Comparison of ENCODE assay signal across 25 mouse cellular contexts in the genomic region with DNA sequence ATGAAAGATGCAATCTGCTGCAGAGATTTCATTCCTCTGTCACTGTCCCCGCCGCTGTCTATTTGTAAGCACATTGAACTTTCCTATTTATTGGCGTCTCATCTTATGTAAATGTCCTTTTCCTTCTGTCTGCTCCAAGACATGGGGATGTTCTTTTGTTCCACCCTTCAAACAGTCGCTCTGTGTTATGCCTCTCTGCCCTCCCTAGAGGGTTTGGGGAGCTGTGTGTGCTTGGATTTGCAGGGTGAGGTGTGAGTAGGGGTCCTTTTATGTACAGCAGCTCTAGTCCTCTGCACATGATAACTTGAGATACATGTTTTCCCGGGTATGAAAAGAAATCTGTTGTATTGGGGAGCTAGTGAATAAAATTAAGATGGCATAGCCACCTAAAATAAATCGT.
A peak's percentile ranks its signal among the peaks of the same experiment; 100 is the strongest.
DNase-seq lines count a peak whose midpoint lies in the region; ATAC-seq lines count a peak whose summit lies in the region.
"Had no signal": no experiment of that assay in that cellular context is flagged by ENCODE, and none has a peak within 500 bp of the region (broad histone marks: within the 10 kb centered on the region; RNA-seq: fewer than 3 reads in every experiment).

No protein-coding gene starts in this region.

- H3K36me3 ChIP-seq in forebrain, embryonic 13.5 days (ENCODE audit: poor library complexity, severe bottlenecking) = no peaks in the 10 kb centered on the region
- H3K36me3 ChIP-seq in forebrain, embryonic 11.5 days (ENCODE audit: control insufficient read depth, insufficient read depth, low read length) = no peaks in the 10 kb centered on the region
- H3K36me3 ChIP-seq in midbrain, embryonic 11.5 days (ENCODE audit: control insufficient read depth, insufficient read depth, low read length) = no peaks in the 10 kb centered on the region
- H3K36me3 ChIP-seq in midbrain, embryonic 16.5 days (ENCODE audit: control insufficient read depth, insufficient read depth, low read length) = no peaks in the 10 kb centered on the region
- no peaks in the 10 kb centered on the region for H3K36me3 ChIP-seq in midbrain, embryonic 12.5 days
- H3K36me3 ChIP-seq: embryonic facial prominence, embryonic 10.5 days; heart, embryonic 13.5 days; limb, embryonic 15.5 days; liver, embryonic 15.5 days; lung, embryonic 15.5 days; neural tube, embryonic 13.5 days; stomach, embryonic 15.5 days had no signal

- no peak for DNase-seq in forebrain, embryonic 11.5 days (ENCODE audit: low spot score)
- DNase-seq in midbrain, embryonic 11.5 days (ENCODE audit: low spot score, missing footprints) = peak; percentile 83
- no peak for DNase-seq in urinary bladder, adult 2 months (ENCODE audit: low spot score)
- DNase-seq in lung, postnatal 10 days = no peak
- DNase-seq: adrenal gland, postnatal 25 days; gastrocnemius, postnatal 14 days; heart, adult 18-20 months; heart, postnatal 14 days; kidney, postnatal 4 days; lung, postnatal 4 days; thymus, postnatal 25 days had no signal

- no peak overlapping the region for H3K4me2 ChIP-seq in forebrain, embryonic 13.5 days
- no peak overlapping the region for H3K4me2 ChIP-seq in forebrain, embryonic 11.5 days (ENCODE audit: low read depth, low read length, severe bottlenecking)
- no peak overlapping the region for H3K4me2 ChIP-seq in midbrain, embryonic 11.5 days
- no peak overlapping the region for H3K4me2 ChIP-seq in midbrain, embryonic 16.5 days (ENCODE audit: low read length)
- no peak overlapping the region for H3K4me2 ChIP-seq in midbrain, embryonic 12.5 days (replicated peaks)
- H3K4me2 ChIP-seq: heart, embryonic 13.5 days; limb, embryonic 15.5 days; liver, embryonic 15.5 days; lung, embryonic 15.5 days; neural tube, embryonic 13.5 days; stomach, embryonic 15.5 days had no signal

- H3K4me3 ChIP-seq in forebrain, embryonic 13.5 days = no peak overlapping the region
- no peak overlapping the region for H3K4me3 ChIP-seq in forebrain, embryonic 11.5 days (ENCODE audit: low read depth, low read length)
- no peak overlapping the region for H3K4me3 ChIP-seq in midbrain, embryonic 11.5 days (ENCODE audit: low read depth, low read length)
- H3K4me3 ChIP-seq in midbrain, embryonic 16.5 days (ENCODE audit: low read depth, low read length) = no peak overlapping the region
- no peak overlapping the region for H3K4me3 ChIP-seq in midbrain, embryonic 12.5 days
- H3K4me3 ChIP-seq: embryonic facial prominence, embryonic 10.5 days; heart, embryonic 13.5 days; left cerebral cortex, adult 2 months; limb, embryonic 15.5 days; liver, embryonic 15.5 days; lung, embryonic 15.5 days; myocyte; neural tube, embryonic 13.5 days; stomach, embryonic 15.5 days had no signal

- ATAC-seq in forebrain, embryonic 13.5 days = 0 out of 2 replicates have a peak, but pooled peaks have one; percentile 38
- ATAC-seq in forebrain, embryonic 11.5 days (replicated peaks; ENCODE audit: low FRiP score) = no peak
- ATAC-seq in midbrain, embryonic 11.5 days (ENCODE audit: low FRiP score) = peak; percentile 61; the same call in 1 of the 2 replicates
- no peak; the same call in 1 of the 2 replicates for ATAC-seq in midbrain, embryonic 16.5 days
- ATAC-seq in midbrain, embryonic 12.5 days (ENCODE audit: low FRiP score, low read depth) = 0 out of 2 replicates have a peak, but pooled peaks have one; percentile 63
- ATAC-seq: CD4-positive, CD25-positive, alpha-beta regulatory T cell, adult 4 months; intestine, postnatal 0 days had no signal

- no peaks in the 10 kb centered on the region for H3K9me3 ChIP-seq in forebrain, embryonic 13.5 days (replicated peaks)
- no peaks in the 10 kb centered on the region for H3K9me3 ChIP-seq in forebrain, embryonic 11.5 days (ENCODE audit: control insufficient read depth, low read length)
- no peaks in the 10 kb centered on the region for H3K9me3 ChIP-seq in midbrain, embryonic 11.5 days (ENCODE audit: control insufficient read depth, low read length)
- H3K9me3 ChIP-seq in midbrain, embryonic 16.5 days (replicated peaks; ENCODE audit: control insufficient read depth, low read length, poor library complexity, severe bottlenecking) = no peaks in the 10 kb centered on the region
- no peaks in the 10 kb centered on the region for H3K9me3 ChIP-seq in midbrain, embryonic 12.5 days
- H3K9me3 ChIP-seq: embryonic facial prominence, embryonic 10.5 days; heart, embryonic 13.5 days; limb, embryonic 15.5 days; liver, embryonic 15.5 days; lung, embryonic 15.5 days; neural tube, embryonic 13.5 days; stomach, embryonic 15.5 days had no signal

- peaks cover 17% of the 10 kb centered on the region for H3K4me1 ChIP-seq in forebrain, embryonic 13.5 days
- no peaks in the 10 kb centered on the region for H3K4me1 ChIP-seq in forebrain, embryonic 11.5 days (replicated peaks; ENCODE audit: control insufficient read depth, insufficient read depth, low read length)
- peaks cover 4% of the 10 kb centered on the region for H3K4me1 ChIP-seq in midbrain, embryonic 11.5 days (ENCODE audit: control insufficient read depth, insufficient read depth, low read length)
- no peaks in the 10 kb centered on the region for H3K4me1 ChIP-seq in midbrain, embryonic 16.5 days (ENCODE audit: control insufficient read depth, insufficient read depth, low read length)
- peaks cover 8% of the 10 kb centered on the region; the same call in 1 of the 2 replicates for H3K4me1 ChIP-seq in midbrain, embryonic 12.5 days
- H3K4me1 ChIP-seq: embryonic facial prominence, embryonic 10.5 days; heart, embryonic 13.5 days; limb, embryonic 15.5 days; liver, embryonic 15.5 days; lung, embryonic 15.5 days; stomach, embryonic 15.5 days had no signal

- WGBS in forebrain, embryonic 13.5 days = 48% methylated on average over 6 of the region's 6 CpGs
- WGBS in forebrain, embryonic 11.5 days = 61% methylated on average over 6 of the region's 6 CpGs
- 59% methylated on average over 6 of the region's 6 CpGs for WGBS in midbrain, embryonic 11.5 days
- WGBS in midbrain, embryonic 16.5 days = 32% methylated on average over 6 of the region's 6 CpGs
- WGBS in midbrain, embryonic 12.5 days = 40% methylated on average over 6 of the region's 6 CpGs

- no peaks in the 10 kb centered on the region for H3K27me3 ChIP-seq in forebrain, embryonic 13.5 days
- H3K27me3 ChIP-seq in forebrain, embryonic 11.5 days (ENCODE audit: control insufficient read depth, insufficient read depth, low read length) = no peaks in the 10 kb centered on the region
- H3K27me3 ChIP-seq in midbrain, embryonic 11.5 days (ENCODE audit: control insufficient read depth, insufficient read depth, low read length) = no peaks in the 10 kb centered on the region
- H3K27me3 ChIP-seq in midbrain, embryonic 16.5 days (ENCODE audit: control insufficient read depth, insufficient read depth, low read depth, low read length) = no peaks in the 10 kb centered on the region
- H3K27me3 ChIP-seq in midbrain, embryonic 12.5 days = no peaks in the 10 kb centered on the region
- H3K27me3 ChIP-seq: limb, embryonic 15.5 days; liver, embryonic 15.5 days; lung, embryonic 15.5 days; neural tube, embryonic 13.5 days; stomach, embryonic 15.5 days had no signal

- no peak overlapping the region for H3K9ac ChIP-seq in forebrain, embryonic 13.5 days
- H3K9ac ChIP-seq in forebrain, embryonic 11.5 days (ENCODE audit: low read length) = no peak overlapping the region
- H3K9ac ChIP-seq in midbrain, embryonic 11.5 days (ENCODE audit: low read length) = no peak overlapping the region
- no peak overlapping the region for H3K9ac ChIP-seq in midbrain, embryonic 16.5 days (ENCODE audit: low read depth, low read length)
- H3K9ac ChIP-seq in midbrain, embryonic 12.5 days (replicated peaks) = no peak overlapping the region
- H3K9ac ChIP-seq: heart, embryonic 13.5 days; limb, embryonic 15.5 days; liver, embryonic 15.5 days; lung, embryonic 15.5 days; neural tube, embryonic 13.5 days; stomach, embryonic 15.5 days had no signal

- H3K27ac ChIP-seq in forebrain, embryonic 13.5 days = peak overlapping the region; percentile 33
- H3K27ac ChIP-seq in forebrain, embryonic 11.5 days (ENCODE audit: low read depth, low read length) = no peak overlapping the region
- H3K27ac ChIP-seq in midbrain, embryonic 11.5 days (ENCODE audit: low read depth, low read length) = no peak overlapping the region; the same call in 1 of the 2 replicates
- no peak overlapping the region for H3K27ac ChIP-seq in midbrain, embryonic 16.5 days (ENCODE audit: low read length)
- 0 out of 2 replicates have a peak overlapping the region, but pooled peaks have one; percentile 8 for H3K27ac ChIP-seq in midbrain, embryonic 12.5 days (replicated peaks)
- H3K27ac ChIP-seq: embryonic facial prominence, embryonic 10.5 days; heart, embryonic 13.5 days; left cerebral cortex, adult 2 months; limb, embryonic 15.5 days; liver, embryonic 15.5 days; lung, embryonic 15.5 days; neural tube, embryonic 13.5 days; stomach, embryonic 15.5 days had no signal

Comparison
In these comparisons a context has a peak if more than half of its experiments do, and no peak if none do; other contexts are left out.
1. ATAC-seq: peak in forebrain, embryonic 13.5 days (single experiment), midbrain, embryonic 11.5 days (single experiment) and midbrain, embryonic 12.5 days (single experiment); none in forebrain, embryonic 11.5 days (single experiment) and midbrain, embryonic 16.5 days (single experiment).
2. H3K27ac ChIP-seq: peak in forebrain, embryonic 13.5 days (single experiment) and midbrain, embryonic 12.5 days (single experiment); none in forebrain, embryonic 11.5 days (single experiment), midbrain, embryonic 11.5 days (single experiment) and midbrain, embryonic 16.5 days (single experiment).